Mouse (Mus musculus) testis, postnatal 10 days (tissue): ENCODE results near the gene Tex38.

Source experiments
- DNase-seq: peaks from one replicate; pipeline ENCODE4 v3.0.0; 2021; ENCODE audit warnings: low spot score

The Tex38 gene

DNA sequence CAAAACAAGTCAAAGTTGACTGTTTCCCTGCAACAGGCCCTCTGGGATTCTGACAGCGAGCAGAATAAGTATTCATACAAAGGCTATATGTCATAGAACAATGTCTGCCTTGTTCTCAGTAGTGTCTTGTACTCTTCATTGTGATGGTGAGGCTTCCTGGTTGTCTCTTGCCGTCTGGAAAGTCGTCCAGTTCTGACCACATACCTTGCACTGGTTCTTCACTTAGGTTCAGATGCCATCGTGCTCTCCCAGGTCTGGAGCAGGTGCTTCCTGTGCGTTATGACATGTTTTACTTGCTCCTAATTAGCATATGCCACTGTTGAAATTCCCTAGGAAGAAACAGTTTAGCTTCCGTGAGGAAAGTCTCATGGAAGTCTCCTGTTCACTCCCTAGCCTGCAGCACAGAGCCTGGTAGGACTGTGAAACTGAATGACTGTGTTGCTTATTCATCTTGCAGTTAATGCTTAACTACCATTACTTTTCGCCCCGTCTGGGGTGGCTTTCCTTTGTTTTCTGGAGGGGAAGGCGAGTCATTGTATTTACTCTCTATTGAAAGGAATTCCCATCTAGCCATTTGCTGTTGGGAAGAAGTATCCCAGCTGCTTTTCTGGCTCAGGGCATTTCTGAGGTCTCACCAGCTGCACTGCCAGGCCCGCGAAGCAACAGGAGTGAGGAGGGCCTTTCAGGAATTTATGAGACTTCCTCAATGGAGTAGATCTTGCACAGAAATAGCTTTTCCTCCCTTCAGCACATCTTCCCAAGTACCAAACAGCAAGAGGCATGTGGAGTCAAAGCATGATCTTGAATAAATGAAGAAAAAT is 13.0 kb downstream of the Tex38 start:
- no peak for DNase-seq

DNA sequence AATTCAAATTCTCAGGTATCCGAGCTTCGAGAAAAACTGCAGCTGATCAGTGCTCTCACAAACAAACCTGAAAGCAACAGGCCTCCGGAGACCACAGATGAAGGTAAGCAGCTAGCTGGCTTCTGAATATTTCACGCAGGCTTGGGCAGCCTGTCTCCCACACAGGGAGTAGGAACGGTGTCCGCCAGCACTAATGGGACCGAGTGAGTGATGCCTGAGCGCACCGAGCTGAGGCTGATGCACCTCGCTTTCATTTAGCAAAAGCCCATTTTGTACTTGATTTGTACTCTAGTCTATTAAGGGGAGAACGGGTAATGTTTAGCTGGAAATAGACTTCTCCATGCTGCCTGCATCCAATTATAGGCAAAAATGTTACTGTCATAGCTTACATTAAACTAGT is 16.2 kb downstream of the Tex38 start:
- DNase-seq = no peak

DNA sequence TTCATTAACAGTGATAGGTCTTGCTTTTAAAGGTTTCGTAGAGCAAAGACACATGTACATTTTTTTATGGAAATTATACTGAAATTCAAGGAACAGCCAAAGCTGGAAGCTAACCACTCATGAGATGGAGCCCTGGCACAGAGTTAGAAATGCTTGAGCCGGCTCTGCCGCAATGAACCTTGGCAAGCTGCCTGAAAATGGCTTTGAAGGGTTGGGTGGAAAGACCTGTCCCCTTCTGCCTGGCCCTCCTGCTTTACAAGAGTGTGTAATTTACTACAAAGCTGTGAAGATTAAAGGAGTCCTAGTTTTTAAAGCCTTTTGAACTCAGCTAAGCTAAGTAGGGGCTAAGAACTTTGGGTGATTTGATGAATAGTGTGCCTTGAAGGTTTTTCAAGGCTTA is 19.6 kb downstream of the Tex38 start:
- DNase-seq = no peak

DNA sequence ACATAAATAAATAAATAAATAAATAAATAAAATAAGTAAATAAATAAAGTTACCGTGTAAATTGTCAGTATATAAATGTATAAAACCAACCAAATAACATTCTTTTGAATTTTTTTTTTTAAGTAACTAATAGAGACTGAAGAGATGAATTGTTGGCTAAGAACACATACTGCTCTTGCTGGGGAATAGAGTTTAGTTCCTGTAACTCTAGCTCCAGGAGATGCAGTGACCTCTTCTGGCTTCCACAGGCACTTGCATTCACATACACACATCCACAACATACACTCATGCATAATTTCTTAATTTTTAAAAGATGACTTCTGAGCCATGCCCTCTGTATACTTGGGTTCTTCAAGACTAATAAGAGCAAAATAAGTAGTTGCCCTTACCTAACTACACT is 26.0 kb downstream of the Tex38 start:
- no peak for DNase-seq

DNA sequence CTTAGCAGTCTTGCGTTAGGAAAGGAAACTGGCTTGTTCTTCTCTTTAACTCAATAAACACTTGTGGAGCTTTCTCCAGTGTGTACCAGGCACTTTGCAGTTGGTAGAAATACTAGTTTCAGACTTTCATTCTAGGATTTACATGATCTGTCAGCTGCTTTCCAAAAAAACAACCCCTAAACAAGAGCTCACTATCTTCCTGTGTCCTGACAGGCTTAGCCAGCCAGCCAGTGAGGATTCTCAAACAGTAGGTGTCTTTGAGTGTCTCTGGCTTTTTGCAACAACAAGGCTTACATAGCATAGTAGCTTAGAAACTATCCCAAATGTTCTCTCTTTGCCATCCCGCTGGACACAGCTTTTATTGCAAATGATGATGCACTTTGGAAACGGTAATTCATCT is 26.7 kb downstream of the Tex38 start:
- no peak for DNase-seq

DNA sequence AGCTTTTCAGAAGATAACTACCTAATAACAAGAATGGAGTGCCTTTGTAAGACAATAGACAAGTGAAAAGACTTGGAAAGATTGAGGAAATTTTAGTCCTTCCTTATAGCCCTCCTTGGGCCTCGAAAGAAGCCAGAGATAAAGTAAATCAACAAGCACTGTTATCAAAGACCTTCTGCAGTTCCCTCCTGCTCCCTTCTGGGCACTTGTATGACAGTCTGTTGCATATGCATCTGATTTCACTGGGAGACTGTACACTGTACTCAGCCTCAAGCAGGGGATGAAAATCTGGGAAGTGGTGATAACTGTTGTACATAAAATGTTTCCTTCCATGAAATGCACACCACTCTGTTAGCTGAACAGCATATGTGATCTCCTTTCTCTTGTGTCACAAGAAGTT is 31.5 kb downstream of the Tex38 start:
- no peak for DNase-seq

DNA sequence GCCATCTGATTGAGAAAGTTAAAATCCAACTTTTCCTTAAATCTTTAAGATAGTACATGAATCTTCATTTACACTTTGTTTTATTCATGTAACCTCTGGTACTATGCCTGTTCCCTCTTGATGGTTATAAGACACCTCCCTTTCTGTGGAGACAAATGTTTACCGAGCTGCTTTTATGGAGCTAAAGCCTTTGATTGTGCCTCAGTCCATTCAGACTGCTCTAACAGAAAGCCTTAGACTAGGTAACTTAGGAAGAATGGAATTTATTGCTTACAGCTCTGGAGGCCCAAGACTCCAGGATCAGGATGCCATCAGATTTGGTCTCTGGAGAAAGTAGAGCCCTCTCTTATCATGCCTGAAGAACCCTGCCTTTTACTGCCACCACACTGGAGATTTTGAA is 32.6 kb downstream of the Tex38 start:
- no peak for DNase-seq

DNA sequence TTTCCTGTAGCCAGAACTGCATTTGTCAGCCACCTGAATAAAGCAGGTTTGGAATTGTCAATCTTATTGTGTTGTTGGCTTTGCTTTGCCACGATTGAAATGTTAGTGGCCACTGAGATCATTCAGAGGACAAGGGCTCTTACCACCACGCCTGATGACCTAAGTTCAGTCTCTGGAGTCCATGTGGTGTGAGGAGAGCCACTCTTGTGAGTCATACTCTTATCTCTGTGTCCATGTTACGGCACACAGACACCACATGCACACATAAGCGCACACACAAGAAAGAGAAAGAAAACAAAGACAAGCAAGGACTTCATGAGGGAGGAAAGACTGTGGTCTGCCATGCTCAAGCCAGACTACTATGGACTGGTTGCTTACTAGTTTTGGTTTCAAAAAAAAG is 37.7 kb downstream of the Tex38 start:
- no peak for DNase-seq

DNA sequence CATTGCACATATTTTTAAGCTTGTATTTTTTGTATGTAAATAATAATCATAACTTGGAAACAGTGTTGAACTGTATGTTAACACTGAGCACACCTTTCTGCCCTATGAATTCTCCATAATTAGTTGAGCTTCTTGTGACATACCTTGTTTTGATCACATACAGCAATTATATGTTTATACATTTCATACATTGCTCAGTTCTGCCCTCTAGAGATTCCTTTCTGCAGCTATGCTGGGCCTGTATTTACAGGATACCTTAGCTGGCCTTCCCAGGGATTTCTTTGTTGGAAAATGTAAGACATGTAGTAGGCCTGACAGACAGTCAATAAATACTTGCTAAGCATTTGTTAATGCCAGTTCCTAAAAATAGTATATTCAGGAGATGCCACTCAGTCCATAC is 38.2 kb downstream of the Tex38 start:
- no peak for DNase-seq

DNA sequence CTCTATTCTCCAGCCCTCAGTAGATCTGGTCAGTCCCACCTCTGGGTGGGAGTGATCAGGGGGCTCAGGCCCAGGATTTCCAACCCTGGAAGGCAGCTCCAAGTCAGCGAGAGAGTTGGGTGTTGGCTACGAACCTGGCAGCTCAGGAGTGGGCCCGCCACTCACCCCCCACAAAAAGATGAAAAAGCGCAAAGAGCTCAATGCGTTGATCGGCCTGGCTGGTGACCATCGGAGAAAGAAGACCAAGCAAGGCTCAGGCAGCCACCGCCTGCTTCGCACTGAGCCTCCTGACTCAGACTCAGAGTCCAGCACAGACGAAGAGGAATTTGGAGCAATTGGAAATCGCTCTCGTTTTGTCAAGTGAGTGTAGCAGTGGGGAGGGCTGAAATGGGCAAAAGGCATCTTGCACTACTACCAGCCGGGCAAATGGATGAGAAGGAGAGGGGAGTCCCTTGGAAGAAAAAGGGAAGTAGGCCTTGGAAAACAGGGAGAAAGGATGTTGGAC is 42.3 kb downstream of the Tex38 start:
- no peak for DNase-seq

DNA sequence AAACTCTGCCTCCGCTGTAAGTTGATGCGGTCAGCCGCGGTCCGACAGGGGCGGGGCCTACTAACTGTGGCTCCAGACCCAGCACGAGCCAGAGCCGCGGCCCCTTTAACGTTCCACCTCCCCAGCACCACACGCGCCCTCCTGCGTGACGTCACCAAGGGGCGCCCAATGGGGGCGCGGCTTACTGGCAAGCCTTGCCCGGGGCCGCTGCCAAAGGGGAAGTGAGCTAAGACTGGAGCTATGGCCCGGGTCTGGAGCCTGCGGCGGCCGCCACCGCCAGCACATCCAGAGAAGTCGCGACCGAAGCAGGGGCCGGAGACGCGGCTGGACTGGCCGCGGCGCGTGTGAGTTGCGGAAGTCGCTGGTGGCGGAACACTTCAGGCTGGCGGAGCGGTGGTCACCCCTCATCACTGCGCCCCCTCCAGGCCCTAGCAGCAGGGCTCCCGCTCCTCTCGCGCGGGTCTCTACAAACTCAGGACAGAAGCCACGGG is 43.2 kb downstream of the Tex38 start, which contains the start of gene Efcab14:
Gene Efcab14 (plus strand): TSS at position 194 of the 491 bp plus-strand sequence.
- peak; percentile 98 for DNase-seq

DNA sequence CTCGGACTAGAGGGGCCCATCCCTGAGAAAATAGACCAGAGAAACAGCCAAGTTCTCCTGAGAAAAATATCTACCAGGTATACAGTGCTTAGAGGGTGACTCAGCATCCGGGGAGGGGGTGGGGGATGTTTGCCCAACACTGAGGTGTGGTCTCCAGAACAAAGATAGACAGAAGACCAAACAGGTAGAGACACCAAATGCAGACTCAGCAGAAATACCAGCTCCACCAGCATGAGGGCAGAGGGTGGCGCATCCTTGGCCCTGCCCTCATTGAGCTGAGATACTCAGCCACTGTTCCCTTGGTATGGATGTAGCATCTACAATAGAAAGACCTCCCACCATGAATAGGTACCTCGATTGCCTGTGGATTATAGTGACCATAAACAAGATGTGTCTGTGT is 46.0 kb downstream of the Tex38 start:
- no peak for DNase-seq

DNA sequence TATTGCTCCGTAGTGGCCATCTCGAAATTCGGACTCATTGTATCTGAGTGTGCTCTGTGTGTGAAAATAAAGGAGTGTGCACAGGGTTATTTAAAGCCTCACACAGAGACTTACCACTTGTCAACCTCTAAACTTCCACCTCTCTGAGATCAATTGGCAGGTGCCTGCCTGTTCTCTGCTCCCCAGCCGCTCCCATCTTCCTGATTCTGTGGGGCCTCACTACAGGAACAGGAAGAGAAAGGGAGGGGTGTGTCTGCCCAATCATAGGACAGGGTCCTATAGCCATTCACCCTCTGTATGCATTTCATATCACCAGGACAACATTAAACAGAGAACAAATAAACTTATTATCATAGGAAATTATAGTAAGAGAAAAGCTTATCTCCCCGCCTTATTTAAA is 47.1 kb downstream of the Tex38 start:
- no peak for DNase-seq

DNA sequence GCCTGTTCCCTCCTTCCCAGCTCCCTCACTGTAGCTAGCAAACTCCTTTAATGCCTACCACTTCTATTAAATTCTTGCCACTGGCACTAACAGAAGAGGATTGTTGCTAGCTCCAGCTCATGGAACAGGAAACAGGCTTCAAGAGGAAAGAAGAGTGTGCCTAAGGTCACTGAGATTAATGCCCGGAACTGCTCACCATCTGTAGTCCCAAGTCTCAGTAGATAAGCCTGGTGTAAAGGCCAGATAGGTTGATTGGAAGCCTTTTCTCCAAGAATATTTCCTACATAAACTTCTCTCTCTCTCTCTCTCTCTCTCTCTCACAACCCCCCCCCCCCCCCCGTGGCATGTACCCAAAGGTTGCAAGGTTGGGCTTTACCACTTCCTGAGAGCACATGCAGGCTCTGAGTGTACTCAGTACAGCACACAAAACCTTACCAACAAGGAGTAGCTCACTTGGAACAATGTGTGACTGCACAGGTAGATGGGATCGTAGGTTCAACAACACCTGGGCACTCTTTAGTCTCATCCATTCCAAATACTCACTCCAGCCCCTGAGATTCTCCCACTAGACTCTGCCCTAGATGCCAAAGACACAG is 48.5 kb downstream of the Tex38 start:
- no peak for DNase-seq

DNA sequence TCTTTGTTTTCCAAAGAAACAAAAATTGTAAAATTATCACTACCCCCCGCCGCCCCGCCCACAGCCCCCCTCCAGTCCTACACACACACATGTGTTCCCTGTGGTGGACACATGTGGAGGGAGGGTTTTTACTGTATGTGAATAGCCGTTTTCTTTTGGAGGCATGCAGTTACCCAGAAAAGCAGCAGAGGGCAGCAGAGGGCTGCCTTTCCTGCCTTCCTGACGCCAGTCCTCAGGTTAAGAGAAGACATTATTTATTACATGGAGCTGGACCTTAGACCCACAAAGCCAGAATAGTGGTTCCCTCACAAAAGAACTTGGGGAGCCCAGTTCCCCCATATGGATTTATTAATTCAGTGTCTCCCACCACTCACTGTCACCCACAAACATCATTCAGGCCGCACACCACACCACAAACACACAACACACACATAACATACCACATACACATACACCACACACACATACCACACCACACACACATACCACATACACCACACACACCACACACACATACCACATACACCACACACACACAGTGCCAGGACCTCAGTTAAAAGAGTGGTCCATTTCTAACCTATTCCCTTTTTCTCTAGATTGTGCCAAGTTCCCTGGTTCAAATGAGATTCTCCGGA is 49.1 kb downstream of the Tex38 start:
- DNase-seq = peak; percentile 74
